Mouse (Mus musculus) stomach, postnatal 0 days (tissue): ENCODE data around the gene Net1.

Experiments used
- CTCF ChIP-seq: IDR thresholded peaks from 2 replicates; pipeline ENCODE4 v1.5.1; 2016; ENCODE audit warnings: antibody characterized with exemption, low read depth, mild to moderate bottlenecking, moderate library complexity
- EP300 ChIP-seq: optimal IDR thresholded peaks from 2 replicates; pipeline ENCODE3; 2016; ENCODE audit warnings: antibody characterized with exemption

DNA sequence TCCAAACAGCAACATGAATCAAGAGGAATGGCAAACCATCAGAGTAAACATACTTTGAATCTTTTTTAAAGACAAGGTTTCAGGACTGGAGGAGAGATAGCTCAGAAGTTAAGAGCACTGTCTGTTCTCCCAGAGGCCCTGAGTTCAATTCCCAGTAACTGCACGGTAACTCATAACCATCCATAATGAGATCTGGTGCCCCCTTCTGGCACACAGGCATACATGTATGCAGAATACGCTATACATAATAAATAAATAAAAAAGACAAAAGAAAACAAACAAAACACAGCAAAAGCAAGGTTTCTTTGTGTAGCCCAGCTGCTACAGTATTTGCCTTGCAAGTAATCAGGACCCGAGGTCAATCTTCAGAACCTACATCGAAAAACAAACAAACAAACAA, 31.5 kb upstream of the Net1 start:
- TF ChIP-seq CTCF (peak; percentile 20; the same call in 1 of the 2 replicates), EP300 (no peak)
